Mouse (Mus musculus) spleen, adult 2 months (tissue): ENCODE data around the gene Nckap5.

Experiments
- CTCF ChIP-seq: fragments of 200-500 bp; IDR thresholded peaks from 2 replicates; pipeline ENCODE4 v1.5.1; 2011; ENCODE audit warnings: mild to moderate bottlenecking, inconsistent platforms; ENCODE audit not compliant: insufficient read depth, insufficient read length, insufficient replicate concordance; ENCODE audit errors: extremely low read depth
- POLR2A ChIP-seq: fragments of 200-500 bp; IDR thresholded peaks from 2 replicates; pipeline ENCODE4 v1.6.1; 2011; ENCODE audit warnings: low read depth, low read length, inconsistent platforms

- TF ChIP-seq POLR2A (no peak), CTCF (no peak)
These were observed 213.6 kb downstream of the Nckap5 start for GRCm38 (mm10) chr1:126616964-126617363.
